Mouse (Mus musculus) bone marrow macrophage, adult 2 months (primary cell): ENCODE data around the gene Mbd4.

Experiments
- CTCF ChIP-seq: IDR thresholded peaks from 2 replicates; pipeline ENCODE4 v1.5.1; 2012; ENCODE audit warnings: low read depth, mild to moderate bottlenecking, low read length, moderate library complexity
- POLR2A ChIP-seq: IDR thresholded peaks from 2 replicates; pipeline ENCODE4 v1.6.1; 2012; ENCODE audit warnings: mild to moderate bottlenecking, low read depth, low read length, borderline replicate concordance

DNA sequence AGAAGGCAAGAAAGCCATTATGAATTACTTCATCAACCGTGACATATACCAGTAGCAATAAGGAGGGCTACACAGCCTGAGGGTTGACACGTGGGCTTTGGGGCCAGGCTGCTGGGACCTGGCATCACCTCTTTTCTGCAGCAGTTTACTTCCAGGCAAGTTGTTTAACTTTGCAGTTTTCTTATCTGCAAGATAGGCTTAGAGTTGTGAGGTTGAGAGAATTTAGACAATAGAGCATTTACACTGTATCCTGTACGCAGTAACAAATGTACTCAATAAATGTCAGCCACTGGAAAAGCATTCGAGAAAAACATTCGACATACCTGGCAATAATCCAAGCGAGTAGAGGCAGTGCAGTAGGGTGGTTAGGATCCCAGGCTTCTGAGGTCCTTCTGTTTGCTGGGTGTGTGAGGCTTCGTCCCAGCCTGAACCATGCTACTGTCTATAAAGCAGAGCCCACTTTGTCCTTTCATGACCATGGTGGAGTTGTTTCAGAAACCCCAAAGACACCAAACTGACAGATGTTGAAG, 6.9 kb upstream of the Mbd4 start:
- no peak for TF ChIP-seq CTCF
- no peak for TF ChIP-seq POLR2A
